Mouse (Mus musculus): ENCODE results near the gene Ralgps1.
"Not testable (repeated sequence)": the region's sequence is repeated elsewhere in the genome, so short reads cannot be mapped to it uniquely, and the experiment has no call there.

The Ralgps1 gene

GRCm38 (mm10) chr2:33219637-33220036, 151.6 kb downstream of the Ralgps1 start:
- no peaks in the 10 kb centered on the region; the same call in 1 of the 2 replicates for H3K36me3 ChIP-seq (ENCODE audit: control insufficient read depth, insufficient read depth, low read length, poor library complexity, severe bottlenecking)
- H3K27me3 ChIP-seq (ENCODE audit: control insufficient read depth, insufficient read depth, low read length, poor library complexity, severe bottlenecking), result no peaks in the 10 kb centered on the region
- DNase-seq (ENCODE audit: low read depth, low spot score), result no peak

- no peaks in the 10 kb centered on the region for H3K27me3 ChIP-seq (ENCODE audit: control insufficient read depth, insufficient read depth, low read length, poor library complexity, severe bottlenecking)
- DNase-seq (ENCODE audit: low read depth, low spot score), result peak; percentile 21
- H3K36me3 ChIP-seq (ENCODE audit: control insufficient read depth, insufficient read depth, low read length, poor library complexity, severe bottlenecking), result no peaks in the 10 kb centered on the region; the same call in 1 of the 2 replicates
Measured at GRCm38 (mm10) chr2:33218903-33219625, 152.2 kb downstream of the Ralgps1 start.

- Histone ChIP-seq H3K36me3 (ENCODE audit: control insufficient read depth, insufficient read depth, low read length, poor library complexity, severe bottlenecking) (no peaks in the 10 kb centered on the region; the same call in 1 of the 2 replicates), H3K27me3 (ENCODE audit: control insufficient read depth, insufficient read depth, low read length, poor library complexity, severe bottlenecking) (no peaks in the 10 kb centered on the region)
- DNase-seq (ENCODE audit: low read depth, low spot score), result no peak
Measured at GRCm38 (mm10) chr2:33217425-33217794, 153.9 kb downstream of the Ralgps1 start.

GRCm38 (mm10) chr2:33216645-33217424, 154.5 kb downstream of the Ralgps1 start:
- H3K27me3 ChIP-seq (ENCODE audit: control insufficient read depth, insufficient read depth, low read length, poor library complexity, severe bottlenecking), result no peaks in the 10 kb centered on the region
- DNase-seq (ENCODE audit: low read depth, low spot score), result no peak
- H3K36me3 ChIP-seq (ENCODE audit: control insufficient read depth, insufficient read depth, low read length, poor library complexity, severe bottlenecking), result no peaks in the 10 kb centered on the region

GRCm38 (mm10) chr2:33215700-33216509, 155.4 kb downstream of the Ralgps1 start, which contains the start of gene Angptl2:
TSS of gene Angptl2 (plus strand) at chr2:33216069.
- H3K36me3 ChIP-seq (ENCODE audit: control insufficient read depth, insufficient read depth, low read length, poor library complexity, severe bottlenecking), result no peaks in the 10 kb centered on the region
- DNase-seq (ENCODE audit: low read depth, low spot score), result no peak
- H3K27me3 ChIP-seq (ENCODE audit: control insufficient read depth, insufficient read depth, low read length, poor library complexity, severe bottlenecking), result no peaks in the 10 kb centered on the region

- Histone ChIP-seq H3K36me3 (ENCODE audit: control insufficient read depth, insufficient read depth, low read length, poor library complexity, severe bottlenecking) (no peaks in the 10 kb centered on the region), H3K27me3 (ENCODE audit: control insufficient read depth, insufficient read depth, low read length, poor library complexity, severe bottlenecking) (no peaks in the 10 kb centered on the region)
- no peak for DNase-seq (ENCODE audit: low read depth, low spot score)
Measured at GRCm38 (mm10) chr2:33215177-33215699, 156.0 kb downstream of the Ralgps1 start.

- DNase-seq (ENCODE audit: low read depth, low spot score); H3K36me3 ChIP-seq (ENCODE audit: control insufficient read depth, insufficient read depth, low read length, poor library complexity, severe bottlenecking); H3K27me3 ChIP-seq (ENCODE audit: control insufficient read depth, insufficient read depth, low read length, poor library complexity, severe bottlenecking): not testable (repeated sequence)
Measured at GRCm38 (mm10) chr2:33211263-33211662, 160.0 kb downstream of the Ralgps1 start.

GRCm38 (mm10) chr2:33210841-33211240, 160.4 kb downstream of the Ralgps1 start:
- DNase-seq (ENCODE audit: low read depth, low spot score), result no peak
- Histone ChIP-seq H3K36me3 (ENCODE audit: control insufficient read depth, insufficient read depth, low read length, poor library complexity, severe bottlenecking) (no peaks in the 10 kb centered on the region), H3K27me3 (ENCODE audit: control insufficient read depth, insufficient read depth, low read length, poor library complexity, severe bottlenecking) (no peaks in the 10 kb centered on the region)

- no peaks in the 10 kb centered on the region for H3K36me3 ChIP-seq (ENCODE audit: control insufficient read depth, insufficient read depth, low read length, poor library complexity, severe bottlenecking)
- no peak for DNase-seq (ENCODE audit: low read depth, low spot score)
- H3K27me3 ChIP-seq (ENCODE audit: control insufficient read depth, insufficient read depth, low read length, poor library complexity, severe bottlenecking), result no peaks in the 10 kb centered on the region
Measured at GRCm38 (mm10) chr2:33208134-33208533, 163.2 kb downstream of the Ralgps1 start.

GRCm38 (mm10) chr2:33207069-33207468, 164.2 kb downstream of the Ralgps1 start:
- Histone ChIP-seq H3K27me3 (ENCODE audit: control insufficient read depth, insufficient read depth, low read length, poor library complexity, severe bottlenecking) (no peaks in the 10 kb centered on the region), H3K36me3 (ENCODE audit: control insufficient read depth, insufficient read depth, low read length, poor library complexity, severe bottlenecking) (no peaks in the 10 kb centered on the region)
- no peak for DNase-seq (ENCODE audit: low read depth, low spot score)

- Histone ChIP-seq H3K27me3 (ENCODE audit: control insufficient read depth, insufficient read depth, low read length, poor library complexity, severe bottlenecking) (no peaks in the 10 kb centered on the region), H3K36me3 (ENCODE audit: control insufficient read depth, insufficient read depth, low read length, poor library complexity, severe bottlenecking) (no peaks in the 10 kb centered on the region)
- no peak for DNase-seq (ENCODE audit: low read depth, low spot score)
Measured at GRCm38 (mm10) chr2:33205939-33206525, 165.3 kb downstream of the Ralgps1 start.

GRCm38 (mm10) chr2:33204980-33205379, 166.3 kb downstream of the Ralgps1 start:
- no peak for DNase-seq (ENCODE audit: low read depth, low spot score)
- Histone ChIP-seq H3K27me3 (ENCODE audit: control insufficient read depth, insufficient read depth, low read length, poor library complexity, severe bottlenecking) (no peaks in the 10 kb centered on the region), H3K36me3 (ENCODE audit: control insufficient read depth, insufficient read depth, low read length, poor library complexity, severe bottlenecking) (no peaks in the 10 kb centered on the region)

GRCm38 (mm10) chr2:33203284-33203683, 168.0 kb downstream of the Ralgps1 start:
- DNase-seq (ENCODE audit: low read depth, low spot score), result peak; percentile 34
- Histone ChIP-seq H3K36me3 (ENCODE audit: control insufficient read depth, insufficient read depth, low read length, poor library complexity, severe bottlenecking) (no peaks in the 10 kb centered on the region), H3K27me3 (ENCODE audit: control insufficient read depth, insufficient read depth, low read length, poor library complexity, severe bottlenecking) (no peaks in the 10 kb centered on the region)

GRCm38 (mm10) chr2:33200368-33201068, 170.8 kb downstream of the Ralgps1 start:
- DNase-seq (ENCODE audit: low read depth, low spot score), result no peak
- no peaks in the 10 kb centered on the region for H3K27me3 ChIP-seq (ENCODE audit: control insufficient read depth, insufficient read depth, low read length, poor library complexity, severe bottlenecking)
- no peaks in the 10 kb centered on the region for H3K36me3 ChIP-seq (ENCODE audit: control insufficient read depth, insufficient read depth, low read length, poor library complexity, severe bottlenecking)
